Mouse (Mus musculus): ENCODE data around the gene Wnt2b. TPM values are rescaled to one million over a fixed set of nuclear protein-coding genes. Genes with fewer than 3 reads are reported as not detected.

The Wnt2b gene
- total RNA-seq (2021): under 1 TPM; 0.20 TPM
- long read RNA-seq, experiment 1: 0 reads
- long read RNA-seq, experiment 2: 0 reads

DNA sequence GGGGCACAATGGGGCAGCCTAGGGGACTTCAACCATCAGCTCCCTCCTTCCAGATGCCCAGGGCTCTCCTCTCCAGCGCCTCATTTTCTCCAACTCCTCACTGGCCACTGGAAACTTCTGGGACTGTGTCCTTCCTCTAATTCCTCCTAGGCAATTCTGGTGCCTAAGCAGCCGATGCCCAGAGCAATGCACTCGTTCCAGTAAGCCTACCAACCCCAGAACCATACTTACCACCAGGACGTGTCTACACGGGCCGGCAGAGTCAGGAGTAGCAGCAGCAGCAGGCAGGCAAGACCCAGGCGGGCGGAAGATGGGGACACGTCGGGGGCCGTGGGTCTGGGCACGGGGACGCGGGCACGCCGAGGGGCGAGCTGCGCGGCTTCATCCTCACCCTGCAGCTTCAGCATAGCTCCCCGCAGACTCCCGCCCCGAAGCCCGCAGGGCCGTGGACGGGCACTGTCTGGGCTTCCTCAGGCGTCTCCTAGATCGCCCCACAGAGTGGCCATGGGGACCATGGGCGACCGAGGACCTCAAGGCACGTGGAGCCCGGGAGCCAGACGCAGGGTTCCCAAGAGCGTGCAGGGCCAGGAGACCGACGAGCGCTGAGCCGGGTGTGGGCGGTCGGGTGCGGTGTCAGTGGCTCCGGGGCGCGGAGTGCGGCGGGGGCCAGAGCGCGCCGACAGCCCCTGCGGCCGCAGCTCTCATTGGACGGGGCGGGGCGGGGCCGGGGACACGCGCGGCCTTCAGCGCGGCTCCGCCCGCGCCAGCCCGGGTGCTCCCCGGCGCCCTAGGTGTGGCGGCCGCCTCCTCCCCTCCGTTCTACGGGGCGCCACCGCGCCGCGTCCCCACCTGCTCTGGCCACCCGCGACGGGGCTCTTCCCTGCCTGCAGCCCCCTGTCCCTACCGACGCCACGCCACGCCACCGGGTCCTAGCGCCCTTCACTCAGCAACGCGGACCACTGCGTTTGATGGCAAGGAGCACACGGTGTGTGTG, at the start of gene Wnt2b:
Gene Wnt2b (minus strand): TSS at position 856 of the 994 bp plus-strand sequence.
- intact Hi-C loops (cut with DNase I): no loop called here

GRCm38 (mm10) chr3:105010681-105011339, 49.1 kb upstream of the Wnt2b start:
- DNase-seq: no peak
- intact Hi-C loops (cut with DNase I): no loop called here

More for the DNA sequence above, at the start of gene Wnt2b:
- DNase-seq: no peak

DNA sequence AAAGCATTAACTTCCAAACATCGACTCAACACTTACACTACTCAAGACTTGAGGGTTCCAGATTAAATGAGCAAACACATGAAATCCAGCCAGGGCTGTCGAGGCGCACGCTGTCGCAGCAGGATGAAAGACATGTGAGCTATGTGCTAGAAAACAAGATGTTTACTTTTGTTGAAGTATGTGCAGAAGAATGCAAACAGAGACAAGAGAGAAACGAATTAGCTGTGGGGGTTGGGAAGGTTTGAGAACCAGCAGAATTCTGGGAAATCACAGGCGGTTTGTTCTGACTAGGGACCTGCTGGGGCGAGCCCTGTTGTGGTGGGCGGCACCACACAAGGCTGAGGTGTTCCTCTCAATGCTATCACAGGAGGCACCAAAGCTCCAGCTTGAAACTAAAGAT, 46.3 kb upstream of the Wnt2b start:
- DNase-seq: no peak
- intact Hi-C loops (cut with DNase I): no loop called here

GRCm38 (mm10) chr3:105006101-105006500, 44.4 kb upstream of the Wnt2b start:
- DNase-seq: no peak
- intact Hi-C loops (cut with DNase I): no loop called here

GRCm38 (mm10) chr3:105005561-105006065, 43.9 kb upstream of the Wnt2b start:
- no peak for DNase-seq
- intact Hi-C loops (cut with DNase I): no loop called here

- intact Hi-C loops (cut with DNase I): no loop called here
Measured at GRCm38 (mm10) chr3:105005011-105005410, 43.3 kb upstream of the Wnt2b start.

GRCm38 (mm10) chr3:105003960-105004463, 42.3 kb upstream of the Wnt2b start:
- intact Hi-C loops (cut with DNase I): no loop called here

More at GRCm38 (mm10) chr3:105005011-105005410, 43.3 kb upstream of the Wnt2b start:
- DNase-seq: no peak

GRCm38 (mm10) chr3:105001374-105001773, 39.7 kb upstream of the Wnt2b start:
- DNase-seq: no peak
- intact Hi-C loops (cut with DNase I): no loop called here

More at GRCm38 (mm10) chr3:105003960-105004463, 42.3 kb upstream of the Wnt2b start:
- no peak for DNase-seq

DNA sequence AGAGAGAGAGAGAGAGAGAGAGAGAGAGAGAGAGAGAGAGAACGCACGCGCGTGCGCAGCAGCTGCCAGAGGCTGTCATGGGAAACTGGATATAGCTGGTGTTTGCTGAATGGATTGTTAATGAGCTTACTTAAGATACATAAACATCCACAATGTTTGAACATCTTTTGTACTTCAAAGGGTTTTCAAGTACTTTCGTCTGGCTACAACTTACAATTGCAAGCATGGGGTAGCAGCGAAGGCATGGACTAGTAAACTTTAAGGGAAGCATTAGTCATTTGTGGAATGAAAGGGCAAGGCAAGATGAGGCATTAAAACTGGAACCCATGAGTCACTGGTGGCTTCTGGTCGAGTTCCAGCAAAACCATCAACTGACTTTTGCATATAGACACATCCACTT, 38.8 kb upstream of the Wnt2b start:
- intact Hi-C loops (cut with DNase I): no loop called here
- DNase-seq: no peak

- intact Hi-C loops (cut with DNase I): no loop called here
Measured at GRCm38 (mm10) chr3:104997563-104997962, 35.8 kb upstream of the Wnt2b start.

GRCm38 (mm10) chr3:104995707-104996106, 34.0 kb upstream of the Wnt2b start:
- intact Hi-C loops (cut with DNase I): no loop called here
- DNase-seq: no peak

More at GRCm38 (mm10) chr3:104997563-104997962, 35.8 kb upstream of the Wnt2b start:
- DNase-seq: no peak

GRCm38 (mm10) chr3:104994415-104994841, 32.7 kb upstream of the Wnt2b start:
- no peak for DNase-seq
- intact Hi-C loops (cut with DNase I): no loop called here

DNA sequence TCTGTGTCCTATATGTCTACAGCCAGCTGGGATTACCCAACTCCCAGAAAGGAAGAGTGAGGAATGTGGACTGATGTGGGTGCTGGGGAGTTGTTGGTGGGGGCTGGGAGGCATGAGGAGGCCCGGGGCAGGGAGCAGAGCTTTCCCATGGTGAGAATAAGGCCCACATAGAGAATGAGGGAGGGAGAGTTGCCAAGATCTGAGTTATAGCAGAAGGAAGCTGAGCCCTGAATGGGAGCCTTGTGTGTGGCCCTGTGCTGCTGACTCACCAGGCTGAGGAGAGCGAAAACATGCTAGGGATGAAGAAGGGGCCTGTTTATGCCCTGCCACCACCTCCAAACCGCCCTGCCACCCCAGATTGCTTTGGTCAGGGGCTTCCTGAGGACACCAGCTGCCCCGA, 32.1 kb upstream of the Wnt2b start:
- DNase-seq: no peak
- intact Hi-C loops (cut with DNase I): no loop called here

DNA sequence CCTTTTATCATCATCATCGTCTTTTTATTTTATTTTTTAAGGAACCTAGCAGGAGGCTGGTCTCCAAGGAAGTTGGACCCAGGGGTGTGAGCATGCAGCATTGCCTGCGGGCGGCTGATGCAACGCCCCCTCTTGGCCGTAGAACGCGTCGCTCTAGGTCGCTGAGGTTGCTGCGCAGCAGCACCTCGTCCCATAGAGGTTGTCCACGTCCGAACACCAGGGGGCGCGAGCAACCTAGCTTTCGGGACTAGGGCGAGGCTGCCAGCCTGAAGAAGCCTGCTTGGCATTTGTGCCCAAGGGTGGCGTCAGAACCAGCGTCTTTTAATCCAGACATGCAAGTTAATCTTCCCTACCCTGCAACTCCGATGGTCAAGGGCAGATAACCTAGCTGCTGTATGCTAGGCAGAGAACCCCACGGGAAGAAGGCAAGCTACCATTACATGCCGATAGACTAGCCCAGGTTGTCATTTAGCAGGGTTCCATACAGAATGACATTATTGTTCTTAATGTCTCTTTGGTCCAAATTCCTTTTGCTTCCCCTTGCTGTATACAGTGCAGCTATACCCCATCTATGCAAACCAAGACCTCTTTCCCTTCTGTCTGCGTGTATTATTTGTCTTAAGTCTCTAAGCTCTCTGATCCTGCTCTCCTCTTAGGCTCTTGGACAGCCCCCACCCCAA, 31.1 kb upstream of the Wnt2b start:
- intact Hi-C loops (cut with DNase I): loop anchor here (1.0 kb wide), 1 partner anchor 66 kb away; no protein-coding TSS in a partner anchor
- peak; percentile 86 to 91 for DNase-seq

GRCm38 (mm10) chr3:104991703-104992102, 30.0 kb upstream of the Wnt2b start:
- intact Hi-C loops (cut with DNase I): loop anchor here (1.0 kb wide), 1 partner anchor 68 kb away; no protein-coding TSS in a partner anchor
- DNase-seq: no peak

GRCm38 (mm10) chr3:104987884-104988283, 26.2 kb upstream of the Wnt2b start:
- intact Hi-C loops (cut with DNase I): no loop called here
- no peak for DNase-seq

GRCm38 (mm10) chr3:104979735-104980134, 18.0 kb upstream of the Wnt2b start:
- intact Hi-C loops (cut with DNase I): no loop called here
- DNase-seq: no peak

DNA sequence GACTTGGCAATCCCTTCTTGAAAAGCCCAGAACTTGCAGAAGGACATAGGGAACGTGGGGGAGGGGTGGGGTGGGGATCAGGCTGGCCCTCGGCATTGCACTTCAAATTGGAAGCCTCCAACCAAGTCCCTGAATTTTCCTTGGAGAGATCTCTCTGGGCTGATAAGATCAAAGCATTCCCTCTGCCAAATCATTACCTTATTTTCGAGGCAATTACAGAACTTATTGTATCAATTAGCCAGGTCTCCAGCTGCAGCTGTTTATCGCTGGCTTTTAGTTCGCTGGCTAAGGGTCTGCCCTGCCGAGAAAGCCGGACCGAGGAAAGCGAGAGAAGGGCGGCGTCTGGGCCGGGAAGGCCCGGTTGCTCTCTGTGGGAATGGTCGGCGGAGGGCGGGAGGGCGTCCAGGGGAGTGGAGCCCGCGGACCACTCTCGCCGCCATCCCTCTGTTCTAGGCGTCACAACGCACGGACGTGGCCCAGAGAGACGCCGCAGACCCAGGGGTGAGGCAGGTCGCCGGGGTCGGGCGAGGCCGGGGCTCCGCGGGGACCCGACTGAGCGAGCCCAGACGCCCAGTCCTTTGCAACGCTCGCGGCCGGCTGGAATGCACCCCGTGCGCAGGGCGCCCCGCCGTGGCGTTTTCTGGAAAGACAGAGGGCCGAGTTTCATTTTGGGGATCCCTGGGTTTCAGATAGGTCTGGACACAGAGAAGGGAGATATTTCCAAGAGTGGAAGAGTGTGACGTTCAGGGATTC, 6.0 kb upstream of the Wnt2b start:
- DNase-seq: peak; percentile 89 to 96
- intact Hi-C loops (cut with DNase I): loop anchor here (5.0 kb wide), 3 partner anchors 80 to 255 kb away; no protein-coding TSS in a partner anchor

- intact Hi-C loops (cut with DNase I): loop anchor here (5.0 kb wide), 3 partner anchors 79 to 254 kb away; no protein-coding TSS in a partner anchor
- no peak for DNase-seq
Measured at GRCm38 (mm10) chr3:104965991-104966554, 4.4 kb upstream of the Wnt2b start.
